Mouse (Mus musculus): Measurements from ENCODE around the gene Gm44965. TPM values are rescaled to one million over a fixed set of nuclear protein-coding genes. Genes with fewer than 3 reads are reported as not detected.
"Not testable (repeated sequence)": the region's sequence is repeated elsewhere in the genome, so short reads cannot be mapped to it uniquely, and the experiment has no call there.

The Gm44965 gene
- polyA plus RNA-seq, 1 experiment from 2014 or later: not detected

DNA sequence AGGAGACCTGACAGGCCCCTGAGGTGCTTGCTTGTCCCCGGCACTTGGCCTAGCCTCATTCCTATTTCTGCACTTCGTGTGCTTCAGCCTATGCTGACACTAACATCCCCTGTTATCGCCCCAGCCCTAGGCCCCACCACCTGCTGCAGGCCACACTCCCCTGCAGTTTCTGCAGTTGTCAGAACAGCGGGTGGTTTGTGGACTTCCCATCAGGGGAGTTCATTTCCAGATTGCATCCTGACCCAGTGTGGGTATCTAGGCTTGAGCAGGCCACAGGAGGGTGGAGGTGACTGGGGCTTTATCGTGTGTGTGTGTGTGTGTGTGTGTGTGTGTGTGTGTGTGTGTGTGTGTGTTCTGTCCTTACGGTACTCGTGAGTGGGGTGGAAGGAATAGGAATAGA is 15.8 kb downstream of the Gm44965 start:
- H3K9ac ChIP-seq: no peak overlapping the region
- no peak for ATAC-seq (replicated peaks; ENCODE audit: low FRiP score)
- H3K27ac ChIP-seq: no peak overlapping the region
- H3K36me3 ChIP-seq: peaks cover 20% of the 10 kb centered on the region
- 83% methylated on average over 7 of the region's 7 CpGs for WGBS
- H3K9me3 ChIP-seq (replicated peaks): no peaks in the 10 kb centered on the region
- H3K4me3 ChIP-seq (replicated peaks): no peak overlapping the region
- H3K4me1 ChIP-seq: no peaks in the 10 kb centered on the region
- H3K4me2 ChIP-seq: no peak overlapping the region
- no peaks in the 10 kb centered on the region for H3K27me3 ChIP-seq

GRCm38 (mm10) chr6:48610657-48611056 is 16.9 kb downstream of the Gm44965 start:
- Histone ChIP-seq H3K4me2 (no peak overlapping the region), H3K4me3 (replicated peaks) (no peak overlapping the region), H3K27me3 (no peaks in the 10 kb centered on the region), H3K27ac (no peak overlapping the region), H3K4me1 (no peaks in the 10 kb centered on the region), H3K9ac (no peak overlapping the region), H3K36me3 (peaks cover 23% of the 10 kb centered on the region), H3K9me3 (replicated peaks) (no peaks in the 10 kb centered on the region)
- ATAC-seq (replicated peaks; ENCODE audit: low FRiP score): no peak
- WGBS: 87% methylated on average over 3 of the region's 3 CpGs

DNA sequence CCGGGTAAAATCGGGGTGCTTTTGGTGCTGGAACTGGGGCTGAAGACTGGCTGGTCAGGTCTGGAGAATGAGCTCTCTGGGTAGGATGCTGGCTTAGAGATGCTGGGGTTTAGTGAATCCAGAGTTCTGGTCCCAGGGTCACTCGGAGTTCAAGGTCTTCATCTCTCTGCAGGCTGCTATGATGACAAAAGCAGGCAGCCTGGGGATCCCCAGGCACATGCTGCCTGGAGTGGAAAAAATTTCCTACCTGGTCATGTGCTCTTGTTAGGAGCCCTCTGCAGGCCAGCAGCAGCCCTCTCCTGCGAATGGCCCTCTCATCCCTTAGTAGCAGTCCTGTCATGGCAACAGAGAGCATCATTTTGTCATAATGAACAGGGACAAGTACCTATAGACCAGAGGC is 19.7 kb downstream of the Gm44965 start:
- Histone ChIP-seq H3K9me3 (replicated peaks) (no peaks in the 10 kb centered on the region), H3K27ac (no peak overlapping the region), H3K9ac (no peak overlapping the region), H3K4me2 (no peak overlapping the region), H3K4me3 (replicated peaks) (no peak overlapping the region), H3K27me3 (no peaks in the 10 kb centered on the region), H3K36me3 (peaks cover 23% of the 10 kb centered on the region), H3K4me1 (no peaks in the 10 kb centered on the region)
- 95% methylated on average over 4 of the region's 4 CpGs for WGBS
- no peak for ATAC-seq (replicated peaks; ENCODE audit: low FRiP score)

GRCm38 (mm10) chr6:48614756-48615155 is 21.0 kb downstream of the Gm44965 start:
- peaks cover 32% of the 10 kb centered on the region for H3K36me3 ChIP-seq
- H3K9ac ChIP-seq: no peak overlapping the region
- no peak overlapping the region for H3K4me3 ChIP-seq (replicated peaks)
- H3K27ac ChIP-seq: no peak overlapping the region
- ATAC-seq (replicated peaks; ENCODE audit: low FRiP score): no peak
- H3K9me3 ChIP-seq (replicated peaks): no peaks in the 10 kb centered on the region
- no peak overlapping the region for H3K4me2 ChIP-seq
- no peaks in the 10 kb centered on the region for H3K4me1 ChIP-seq
- no peaks in the 10 kb centered on the region for H3K27me3 ChIP-seq
- 91% methylated on average over 5 of the region's 5 CpGs for WGBS

DNA sequence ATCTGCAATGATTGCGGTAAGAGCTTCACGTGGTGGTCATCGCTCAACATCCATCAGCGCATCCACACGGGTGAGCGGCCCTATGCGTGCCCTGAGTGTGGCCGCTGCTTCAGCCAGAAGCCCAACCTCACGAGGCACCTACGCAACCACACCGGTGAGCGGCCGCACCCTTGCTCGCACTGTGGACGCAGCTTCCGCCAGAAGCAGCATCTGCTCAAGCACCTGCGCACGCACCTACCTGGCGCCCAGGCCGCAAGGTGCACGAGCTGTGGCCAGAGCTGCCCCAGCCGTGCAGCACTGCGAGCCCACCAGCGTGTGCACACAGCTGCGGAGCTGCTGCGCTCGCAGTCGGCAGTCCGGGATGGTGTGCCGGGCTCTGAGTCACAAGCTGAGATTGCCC is 26.3 kb downstream of the Gm44965 start:
- no peak overlapping the region for H3K4me3 ChIP-seq (replicated peaks)
- no peak overlapping the region for H3K4me2 ChIP-seq
- H3K9me3 ChIP-seq (replicated peaks): no peaks in the 10 kb centered on the region
- H3K4me1 ChIP-seq: no peaks in the 10 kb centered on the region
- no peak overlapping the region for H3K9ac ChIP-seq
- H3K27me3 ChIP-seq: no peaks in the 10 kb centered on the region
- no peak for ATAC-seq (replicated peaks; ENCODE audit: low FRiP score)
- H3K27ac ChIP-seq: no peak overlapping the region
- H3K36me3 ChIP-seq: peaks cover 29% of the 10 kb centered on the region
- 93% methylated on average over 30 of the region's 30 CpGs for whole genome bisulfite sequencing

GRCm38 (mm10) chr6:48622186-48622843 is 28.6 kb downstream of the Gm44965 start:
- H3K9me3 ChIP-seq (replicated peaks); H3K9ac ChIP-seq; ATAC-seq (replicated peaks; ENCODE audit: low FRiP score); H3K27ac ChIP-seq; H3K4me2 ChIP-seq; H3K4me3 ChIP-seq (replicated peaks): not testable (repeated sequence)
- WGBS: 90% methylated on average over 8 of the region's 8 CpGs
- Histone ChIP-seq H3K4me1 (peaks cover 11% of the 10 kb centered on the region), H3K27me3 (peaks cover 17% of the 10 kb centered on the region; the same call in 1 of the 2 replicates), H3K36me3 (peaks cover 24% of the 10 kb centered on the region)

- Histone ChIP-seq H3K36me3 (peaks cover 24% of the 10 kb centered on the region), H3K9me3 (replicated peaks) (no peaks in the 10 kb centered on the region), H3K9ac (no peak overlapping the region), H3K4me1 (peaks cover 22% of the 10 kb centered on the region), H3K27me3 (peaks cover 28% of the 10 kb centered on the region), H3K27ac (no peak overlapping the region), H3K4me2 (no peak overlapping the region), H3K4me3 (replicated peaks) (no peak overlapping the region)
- no peak for ATAC-seq (replicated peaks; ENCODE audit: low FRiP score)
- WGBS: 53% methylated on average over 1 of the region's 1 CpGs
Observed at GRCm38 (mm10) chr6:48623460-48623859, 29.7 kb downstream of the Gm44965 start.

- no peaks in the 10 kb centered on the region for H3K36me3 ChIP-seq
- H3K4me3 ChIP-seq (replicated peaks): peak within 1 kb of the TSS; percentile 49
- peaks cover 38% of the 10 kb centered on the region for H3K27me3 ChIP-seq
- peak within 1 kb of the TSS; percentile 34 for H3K9ac ChIP-seq
- H3K27ac ChIP-seq: peak within 1 kb of the TSS; percentile 75; the same call in 1 of the 2 replicates
- ATAC-seq (replicated peaks; ENCODE audit: low FRiP score): no peak
- H3K9me3 ChIP-seq (replicated peaks): no peaks in the 10 kb centered on the region
- peaks cover 39% of the 10 kb centered on the region for H3K4me1 ChIP-seq
- 29% methylated on average over 8 of the region's 8 CpGs for WGBS
- H3K4me2 ChIP-seq: peak within 1 kb of the TSS; percentile 89
Observed at GRCm38 (mm10) chr6:48626464-48626863, 32.7 kb downstream of the Gm44965 start, which contains the start of gene AI854703. TSS of gene AI854703 (plus strand) at chr6:48626764.

GRCm38 (mm10) chr6:48626984-48627383 is 33.2 kb downstream of the Gm44965 start:
- peak overlapping the region; percentile 34 for H3K9ac ChIP-seq
- 0 out of 2 replicates have a peak overlapping the region, but pooled peaks have one; percentile 13 for H3K27ac ChIP-seq
- H3K4me1 ChIP-seq: peaks cover 39% of the 10 kb centered on the region
- peak overlapping the region; percentile 89 for H3K4me2 ChIP-seq
- WGBS: under 1% methylated on average over 32 of the region's 32 CpGs
- 0 out of 2 replicates have a peak, but pooled peaks have one; percentile 43 for ATAC-seq (replicated peaks; ENCODE audit: low FRiP score)
- peaks cover 38% of the 10 kb centered on the region for H3K27me3 ChIP-seq
- no peaks in the 10 kb centered on the region for H3K36me3 ChIP-seq
- peak overlapping the region; percentile 49 for H3K4me3 ChIP-seq (replicated peaks)
- H3K9me3 ChIP-seq (replicated peaks): no peaks in the 10 kb centered on the region

DNA sequence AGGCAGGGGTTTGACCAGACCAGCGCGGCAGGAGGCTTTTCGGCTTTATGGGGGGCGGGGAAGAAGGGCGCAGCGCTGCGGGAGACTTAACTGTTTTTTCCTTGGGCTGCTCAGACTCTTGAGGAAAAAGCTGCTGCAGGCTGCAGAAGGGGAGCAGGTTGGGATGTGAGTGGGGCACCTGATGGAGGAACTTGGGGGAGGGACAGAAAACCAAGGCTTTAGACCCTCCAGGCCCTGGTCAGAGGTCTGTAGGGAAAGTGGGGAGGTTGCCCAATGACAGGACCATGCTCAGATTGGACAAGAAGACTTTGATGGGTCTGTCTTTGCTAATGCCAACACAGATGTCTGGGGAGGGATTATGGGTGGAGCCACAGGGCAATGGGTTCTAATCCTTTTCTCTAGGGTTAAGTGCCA is 33.8 kb downstream of the Gm44965 start:
- Histone ChIP-seq H3K4me3 (replicated peaks) (peak overlapping the region; percentile 49), H3K27ac (peak overlapping the region; percentile 75), H3K4me2 (peak overlapping the region; percentile 89), H3K27me3 (peaks cover 38% of the 10 kb centered on the region), H3K36me3 (no peaks in the 10 kb centered on the region), H3K4me1 (peaks cover 39% of the 10 kb centered on the region), H3K9me3 (replicated peaks) (no peaks in the 10 kb centered on the region), H3K9ac (peak overlapping the region; percentile 34; the same call in 1 of the 2 replicates)
- 0 out of 2 replicates have a peak, but pooled peaks have one; percentile 4 for ATAC-seq (replicated peaks; ENCODE audit: low FRiP score)
- 7% methylated on average over 7 of the region's 7 CpGs for WGBS

- ATAC-seq (replicated peaks; ENCODE audit: low FRiP score): 0 out of 2 replicates have a peak, but pooled peaks have one; percentile 57
- Histone ChIP-seq H3K36me3 (no peaks in the 10 kb centered on the region), H3K9me3 (replicated peaks) (no peaks in the 10 kb centered on the region), H3K4me1 (peaks cover 39% of the 10 kb centered on the region), H3K27me3 (peaks cover 38% of the 10 kb centered on the region), H3K4me2 (peak overlapping the region; percentile 90; the same call in 1 of the 2 replicates), H3K4me3 (replicated peaks) (no peak overlapping the region), H3K27ac (peak overlapping the region; percentile 75), H3K9ac (no peak overlapping the region)
- WGBS: 71% methylated on average over 3 of the region's 3 CpGs
Observed at GRCm38 (mm10) chr6:48628377-48628776, 34.6 kb downstream of the Gm44965 start.

- ATAC-seq (replicated peaks; ENCODE audit: low FRiP score): peak; percentile 27; the same call in 1 of the 2 replicates
- Histone ChIP-seq H3K9ac (peak overlapping the region; percentile 48), H3K4me2 (peak overlapping the region; percentile 90), H3K9me3 (replicated peaks) (no peaks in the 10 kb centered on the region), H3K27me3 (peaks cover 38% of the 10 kb centered on the region), H3K4me1 (peaks cover 39% of the 10 kb centered on the region), H3K36me3 (no peaks in the 10 kb centered on the region), H3K4me3 (replicated peaks) (peak overlapping the region; percentile 47), H3K27ac (peak overlapping the region; percentile 75)
- 7% methylated on average over 53 of the region's 54 CpGs for WGBS
Observed at GRCm38 (mm10) chr6:48628808-48629660, 35.3 kb downstream of the Gm44965 start.

Data from kidney, embryonic 15.5 days (tissue).